Comparison of ENCODE assay signal across 20 mouse cellular contexts in the genomic region with DNA sequence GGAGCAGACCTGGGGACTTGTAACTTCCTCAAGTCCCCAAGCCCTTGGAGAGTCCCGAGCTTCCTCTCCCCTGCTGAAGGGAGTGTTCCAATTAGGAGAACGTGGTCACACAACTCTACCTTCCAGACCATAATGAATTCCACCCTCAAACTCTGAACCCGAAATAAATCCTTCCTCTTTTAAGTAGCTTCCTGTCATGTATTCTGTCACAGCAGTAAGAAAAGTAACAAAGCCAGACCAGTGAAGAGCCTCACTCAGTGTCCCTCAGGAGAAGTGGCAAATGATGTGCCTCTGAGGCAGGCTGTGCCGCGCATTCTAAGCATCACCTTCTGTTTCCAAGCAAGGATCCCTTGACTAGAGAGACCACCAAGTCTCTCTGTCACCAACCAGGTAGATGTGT.
DNase-seq lines count a peak whose midpoint lies in the region; ATAC-seq and TF ChIP-seq lines count a peak whose summit lies in the region.
"Had no signal": no experiment of that assay in that cellular context is flagged by ENCODE, and none has a peak within 500 bp of the region (broad histone marks: within the 10 kb centered on the region; RNA-seq: fewer than 3 reads in every experiment).

No protein-coding gene starts in this region.

- no peaks in the 10 kb centered on the region for H3K27me3 ChIP-seq in forebrain, embryonic 15.5 days
- no peaks in the 10 kb centered on the region for H3K27me3 ChIP-seq in forebrain, embryonic 10.5 days (ENCODE audit: poor library complexity, severe bottlenecking)
- no peaks in the 10 kb centered on the region for H3K27me3 ChIP-seq in hindbrain, embryonic 10.5 days (ENCODE audit: insufficient read depth, poor library complexity, severe bottlenecking)
- no peaks in the 10 kb centered on the region for H3K27me3 ChIP-seq in hindbrain, embryonic 16.5 days (replicated peaks; ENCODE audit: control insufficient read depth, insufficient read depth, low read length)
- H3K27me3 ChIP-seq: embryonic facial prominence, embryonic 13.5 days; embryonic facial prominence, embryonic 15.5 days; forebrain, embryonic 13.5 days had no signal

- no peak for TF ChIP-seq CTCF in left cerebral cortex, adult 2 months (IDR thresholded peaks at IDR 0.05)

- peaks cover 14% of the 10 kb centered on the region for H3K4me1 ChIP-seq in forebrain, embryonic 15.5 days
- H3K4me1 ChIP-seq in forebrain, embryonic 10.5 days, result peaks cover 18% of the 10 kb centered on the region
- H3K4me1 ChIP-seq in hindbrain, embryonic 10.5 days (replicated peaks), result peaks cover 28% of the 10 kb centered on the region
- H3K4me1 ChIP-seq in hindbrain, embryonic 16.5 days (ENCODE audit: control insufficient read depth, insufficient read depth, low read depth, low read length), result peaks cover 18% of the 10 kb centered on the region
- H3K4me1 ChIP-seq: forebrain, embryonic 13.5 days had no signal

- H3K4me2 ChIP-seq in forebrain, embryonic 15.5 days (replicated peaks), result no peak overlapping the region
- no peak overlapping the region for H3K4me2 ChIP-seq in hindbrain, embryonic 16.5 days (ENCODE audit: low read length)
- H3K4me2 ChIP-seq: embryonic facial prominence, embryonic 13.5 days; embryonic facial prominence, embryonic 15.5 days; forebrain, embryonic 13.5 days had no signal

- H3K4me3 ChIP-seq in forebrain, embryonic 15.5 days, result no peak overlapping the region
- no peak overlapping the region for H3K4me3 ChIP-seq in forebrain, embryonic 10.5 days
- H3K4me3 ChIP-seq in hindbrain, embryonic 10.5 days, result no peak overlapping the region
- H3K4me3 ChIP-seq in hindbrain, embryonic 16.5 days (ENCODE audit: low read length), result no peak overlapping the region
- no peak overlapping the region for H3K4me3 ChIP-seq in left cerebral cortex, adult 2 months
- H3K4me3 ChIP-seq: embryonic facial prominence, embryonic 13.5 days; embryonic facial prominence, embryonic 15.5 days; erythroblast, embryonic 14.5 days; forebrain, embryonic 13.5 days had no signal

- no peak for ATAC-seq in forebrain, embryonic 15.5 days (replicated peaks)
- no peak for ATAC-seq in hindbrain, embryonic 16.5 days

- H3K27ac ChIP-seq in forebrain, embryonic 15.5 days (replicated peaks), result 0 out of 2 replicates have a peak overlapping the region, but pooled peaks have one; percentile 82
- H3K27ac ChIP-seq in forebrain, embryonic 10.5 days, result no peak overlapping the region
- peak overlapping the region; percentile 31; the same call in 1 of the 2 replicates for H3K27ac ChIP-seq in hindbrain, embryonic 10.5 days
- no peak overlapping the region; the same call in 1 of the 2 replicates for H3K27ac ChIP-seq in hindbrain, embryonic 16.5 days (ENCODE audit: low read depth, low read length)
- H3K27ac ChIP-seq in left cerebral cortex, adult 2 months, result peak overlapping the region; percentile 47; the same call in 1 of the 2 replicates
- H3K27ac ChIP-seq: embryonic facial prominence, embryonic 13.5 days; embryonic facial prominence, embryonic 15.5 days had no signal

- WGBS in forebrain, embryonic 15.5 days, result 67% methylated on average over 5 of the region's 5 CpGs
- 75% methylated on average over 5 of the region's 5 CpGs for WGBS in forebrain, embryonic 10.5 days
- 74% methylated on average over 5 of the region's 5 CpGs for WGBS in hindbrain, embryonic 10.5 days
- 63% methylated on average over 5 of the region's 5 CpGs for WGBS in hindbrain, embryonic 16.5 days

- intact Hi-C loops in left cerebral cortex, adult 2 months (cut with DNase I), result loop anchor here (1.0 to 2.0 kb wide), 2 partner anchors 193 to 205 kb away; no protein-coding TSS in a partner anchor
- intact Hi-C loops in left cerebral cortex, postnatal 10 days (cut with DNase I), result no loop called here

- H3K9me3 ChIP-seq in forebrain, embryonic 15.5 days, result no peaks in the 10 kb centered on the region
- H3K9me3 ChIP-seq in forebrain, embryonic 10.5 days, result no peaks in the 10 kb centered on the region
- H3K9me3 ChIP-seq in hindbrain, embryonic 10.5 days, result no peaks in the 10 kb centered on the region
- H3K9me3 ChIP-seq in hindbrain, embryonic 16.5 days (ENCODE audit: control insufficient read depth, low read length), result peaks cover 4% of the 10 kb centered on the region; the same call in 1 of the 2 replicates
- H3K9me3 ChIP-seq: embryonic facial prominence, embryonic 13.5 days; embryonic facial prominence, embryonic 15.5 days had no signal

- no peak overlapping the region for H3K9ac ChIP-seq in forebrain, embryonic 15.5 days (replicated peaks)
- no peak overlapping the region for H3K9ac ChIP-seq in hindbrain, embryonic 16.5 days (ENCODE audit: low read depth, low read length)
- H3K9ac ChIP-seq: embryonic facial prominence, embryonic 13.5 days; embryonic facial prominence, embryonic 15.5 days; forebrain, embryonic 13.5 days had no signal

- no peaks in the 10 kb centered on the region for H3K36me3 ChIP-seq in forebrain, embryonic 15.5 days
- H3K36me3 ChIP-seq in forebrain, embryonic 10.5 days (replicated peaks), result no peaks in the 10 kb centered on the region; the same call in 1 of the 2 replicates
- H3K36me3 ChIP-seq in hindbrain, embryonic 10.5 days, result no peaks in the 10 kb centered on the region
- H3K36me3 ChIP-seq in hindbrain, embryonic 16.5 days (ENCODE audit: control insufficient read depth, insufficient read depth, low read length), result no peaks in the 10 kb centered on the region
- H3K36me3 ChIP-seq: embryonic facial prominence, embryonic 13.5 days; embryonic facial prominence, embryonic 15.5 days had no signal

- no peak for DNase-seq in forebrain, embryonic 10.5 days (ENCODE audit: extremely low spot score, low spot score)
- no peak for DNase-seq in hindbrain, embryonic 10.5 days (ENCODE audit: low spot score)
- no peak for DNase-seq in left cerebral cortex, adult 2 months (ENCODE audit: extremely low spot score in 1 of 2, low spot score in 2 of 2)
- DNase-seq in left cerebral cortex, postnatal 10 days (ENCODE audit: extremely low spot score in 1 of 2, low spot score in 2 of 2), result no peak
- DNase-seq in brain, adult 2 months (ENCODE audit: low read depth, low spot score), result peak; percentile 33
- no peak for DNase-seq in c-Kit-positive CD71-positive TER-119-positive erythroid progenitor cells, embryonic 14.5 days (ENCODE audit: low spot score)
- DNase-seq: adrenal gland, adult 2 months; adrenal gland, postnatal 10 days; adrenal gland, postnatal 25 days; cerebellum, adult 11 months; cerebellum, adult 2 months; cerebellum, adult 9-11 months; cerebellum, postnatal 36 days; embryo, embryonic 11 days had no signal

Comparison
In these comparisons a context has a peak if more than half of its experiments do, and no peak if none do; other contexts are left out.
1. H3K27ac ChIP-seq: peak in forebrain, embryonic 15.5 days (single experiment), hindbrain, embryonic 10.5 days (single experiment) and left cerebral cortex, adult 2 months (single experiment); none in forebrain, embryonic 10.5 days (single experiment) and hindbrain, embryonic 16.5 days (single experiment).